Mouse (Mus musculus) MEL (cell line): ENCODE data around the gene Olfr71. TPM values are rescaled to one million over a fixed set of nuclear protein-coding genes. Genes with fewer than 3 reads are reported as not detected.
A peak's percentile ranks its signal among the peaks of the same experiment; 100 is the strongest.

ENCODE experiments used
- DNase-seq: peaks from one replicate; pipeline ENCODE4 v3.0.0; 2011; ENCODE audit warnings: low read depth, low spot score
- H3K27ac ChIP-seq: 2 replicates; pipeline ENCODE4 v1.5.1; 2012; ENCODE audit warnings: low read depth, mild to moderate bottlenecking, control low read depth, low read length, moderate library complexity; ENCODE audit not compliant: control insufficient read depth
- H3K27me3 ChIP-seq, 2 experiments: fragments of 150-350 bp in 1 of 2; sonication (generic) in 1 of 2; 2 replicates each; pipeline ENCODE4 v1.6.1; 2012; ENCODE audit warnings: low read length in 2 of 2, mild to moderate bottlenecking in 2 of 2, improper control_type of control experiment in 1 of 2, moderate library complexity in 1 of 2; ENCODE audit not compliant: insufficient read depth in 2 of 2, control insufficient read depth in 1 of 2
- H3K36me3 ChIP-seq, 2 experiments: 2 replicates each; pipeline ENCODE4 v1.6.1; 2012 to 2014; ENCODE audit warnings: low read length in 2 of 2, improper control_type of control experiment in 1 of 2, inconsistent platforms in 1 of 2, mild to moderate bottlenecking in 1 of 2; ENCODE audit not compliant: insufficient read depth in 2 of 2, control insufficient read depth in 1 of 2
- H3K4me1 ChIP-seq, 2 experiments: fragments of 150-350 bp in 1 of 2; sonication (generic) in 1 of 2; 2 replicates each; pipeline ENCODE4 v1.6.1; 2012; ENCODE audit warnings: low read length in 2 of 2, improper control_type of control experiment in 1 of 2, mild to moderate bottlenecking in 1 of 2; ENCODE audit not compliant: insufficient read depth in 2 of 2, control insufficient read depth in 1 of 2
- H3K4me3 ChIP-seq, 2 experiments: fragments of 150-350 bp in 1 of 2; sonication (generic) in 1 of 2; 2 replicates each; pipeline ENCODE4 v1.5.1; 2012; ENCODE audit warnings: low read depth in 2 of 2, low read length in 2 of 2, mild to moderate bottlenecking in 2 of 2, moderate library complexity in 2 of 2, control low read depth in 1 of 2, improper control_type of control experiment in 1 of 2; ENCODE audit not compliant: control insufficient read depth in 1 of 2, insufficient read depth in 1 of 2
- H3K79me2 ChIP-seq: 2 replicates; pipeline ENCODE4 v1.6.1; 2012; ENCODE audit warnings: mild to moderate bottlenecking, low read length, moderate library complexity; ENCODE audit not compliant: control insufficient read depth, poor library complexity, insufficient read depth
- H3K9ac ChIP-seq: 2 replicates; pipeline ENCODE4 v1.6.1; 2012; ENCODE audit warnings: low read depth, mild to moderate bottlenecking, control low read depth, low read length, moderate library complexity; ENCODE audit not compliant: control insufficient read depth, poor library complexity, severe bottlenecking
- H3K9me3 ChIP-seq: fragments of 150-350 bp; sonication (generic); replicated peaks from 2 replicates; pipeline ENCODE4 v1.6.1; 2012; ENCODE audit warnings: mild to moderate bottlenecking, low read length, improper control_type of control experiment, moderate library complexity; ENCODE audit not compliant: insufficient read depth
- BHLHE40 ChIP-seq: IDR thresholded peaks from 2 replicates; pipeline ENCODE4 v1.6.1; 2012; ENCODE audit warnings: low read depth, mild to moderate bottlenecking, inconsistent platforms, low read length, improper control_type of control experiment, borderline replicate concordance
- E2F4 ChIP-seq: IDR thresholded peaks from 2 replicates; pipeline ENCODE4 v1.6.1; 2011; ENCODE audit warnings: low read depth, low read length, improper control_type of control experiment, borderline replicate concordance
- ELF1 ChIP-seq: IDR thresholded peaks from 2 replicates; pipeline ENCODE4 v1.6.1; 2014; ENCODE audit warnings: low read depth, mild to moderate bottlenecking, inconsistent platforms, low read length, improper control_type of control experiment, moderate library complexity
- EP300 ChIP-seq, 2 experiments: IDR thresholded peaks; 2 replicates each; pipeline ENCODE4 v1.6.1; 2011; ENCODE audit warnings: improper control_type of control experiment in 2 of 2, low read length in 2 of 2, low read depth in 1 of 2, mild to moderate bottlenecking in 1 of 2
- GATA1 ChIP-seq: IDR thresholded peaks from 2 replicates; pipeline ENCODE4 v1.6.1; 2011; ENCODE audit warnings: low read depth, low read length, improper control_type of control experiment
- HCFC1 ChIP-seq: IDR thresholded peaks from 2 replicates; pipeline ENCODE4 v1.6.1; 2012; ENCODE audit warnings: low read depth, mild to moderate bottlenecking, inconsistent platforms, low read length, improper control_type of control experiment, moderate library complexity
- KAT2A ChIP-seq: conservative IDR thresholded peaks from 2 replicates; pipeline ENCODE4 v1.6.1; 2012; ENCODE audit warnings: low read depth, low read length, improper control_type of control experiment, inconsistent platforms
- MAFK ChIP-seq: IDR thresholded peaks from 2 replicates; pipeline ENCODE4 v1.6.1; 2011; ENCODE audit warnings: low read depth, mild to moderate bottlenecking, low read length, improper control_type of control experiment, borderline replicate concordance
- MAZ ChIP-seq: IDR thresholded peaks from 2 replicates; pipeline ENCODE4 v1.6.1; 2012; ENCODE audit warnings: low read depth, mild to moderate bottlenecking, inconsistent platforms, low read length, improper control_type of control experiment
- MEF2A ChIP-seq: IDR thresholded peaks from 2 replicates; pipeline ENCODE4 v1.6.1; 2014; ENCODE audit warnings: low read depth, mild to moderate bottlenecking, inconsistent platforms, low read length, improper control_type of control experiment; ENCODE audit not compliant: poor library complexity, insufficient replicate concordance, severe bottlenecking; ENCODE audit errors: extremely low read depth
- MXI1 ChIP-seq: IDR thresholded peaks from 2 replicates; pipeline ENCODE4 v1.6.1; 2011; ENCODE audit warnings: mild to moderate bottlenecking, low read depth, low read length, improper control_type of control experiment
- NRF1 ChIP-seq: IDR thresholded peaks from 2 replicates; pipeline ENCODE4 v1.6.1; 2014; ENCODE audit warnings: low read depth, mild to moderate bottlenecking, inconsistent platforms, low read length, improper control_type of control experiment, moderate library complexity; ENCODE audit not compliant: poor library complexity, insufficient read depth, severe bottlenecking
- POLR2A ChIP-seq, 2 experiments: IDR thresholded peaks; 2 replicates each; pipeline ENCODE4 v1.6.1; 2011 to 2012; ENCODE audit warnings: low read length in 2 of 2, mild to moderate bottlenecking in 2 of 2, control low read depth in 1 of 2, improper control_type of control experiment in 1 of 2, low read depth in 1 of 2, moderate library complexity in 1 of 2; ENCODE audit not compliant: control insufficient read depth in 1 of 2, insufficient read depth in 1 of 2, poor library complexity in 1 of 2
- RAD21 ChIP-seq: IDR thresholded peaks from 2 replicates; pipeline ENCODE4 v1.6.1; 2011; ENCODE audit warnings: mild to moderate bottlenecking, low read depth, low read length, improper control_type of control experiment
- RCOR1 ChIP-seq: IDR thresholded peaks from 2 replicates; pipeline ENCODE4 v1.6.1; 2012; ENCODE audit warnings: low read depth, mild to moderate bottlenecking, inconsistent platforms, low read length, improper control_type of control experiment
- SIN3A ChIP-seq: IDR thresholded peaks from 2 replicates; pipeline ENCODE4 v1.6.1; 2012; ENCODE audit warnings: low read length, improper control_type of control experiment, inconsistent platforms
- SMC3 ChIP-seq: IDR thresholded peaks from 2 replicates; pipeline ENCODE4 v1.6.1; 2011; ENCODE audit warnings: low read depth, low read length, improper control_type of control experiment
- TAL1 ChIP-seq: IDR thresholded peaks from 2 replicates; pipeline ENCODE4 v1.6.1; 2012; ENCODE audit warnings: mild to moderate bottlenecking, inconsistent platforms, low read length, moderate library complexity, mixed read lengths
- TBP ChIP-seq: IDR thresholded peaks from 2 replicates; pipeline ENCODE4 v1.8.0; 2011; ENCODE audit warnings: low read depth, low read length, improper control_type of control experiment
- UBTF ChIP-seq: IDR thresholded peaks from 2 replicates; pipeline ENCODE4 v1.6.1; 2012; ENCODE audit warnings: low read depth, mild to moderate bottlenecking, inconsistent platforms, low read length, improper control_type of control experiment, moderate library complexity, borderline replicate concordance; ENCODE audit not compliant: insufficient read depth
- USF1 ChIP-seq: IDR thresholded peaks from 2 replicates; pipeline ENCODE4 v1.6.1; 2014; ENCODE audit warnings: low read depth, mild to moderate bottlenecking, inconsistent platforms, low read length, improper control_type of control experiment, moderate library complexity
- polyA plus RNA-seq, 2 experiments: library from polyadenylated mRNA; stranded (reverse) in 1 of 2; unstranded in 1 of 2; fragments of >175 nt in 1 of 2; fragments of >200 nt in 1 of 2; gene quantifications; 2 replicates each; pipeline versions ENCODE4 v1.2.1 to v1.2.4; 2012; ENCODE audit warnings: low replicate concordance in 2 of 2, low read depth in 1 of 2; ENCODE audit not compliant: insufficient read length in 2 of 2, insufficient read depth in 1 of 2, missing spikeins in 1 of 2
- total RNA-seq: library from RNA; depleted of rRNA; stranded (reverse); fragments of 300-350 nt; gene quantifications from 2 replicates; pipeline ENCODE4 v1.2.3, GENCODE M21; 2012

Gene Olfr71
- total and polyA plus RNA-seq, 3 experiments = not detected

DNA sequence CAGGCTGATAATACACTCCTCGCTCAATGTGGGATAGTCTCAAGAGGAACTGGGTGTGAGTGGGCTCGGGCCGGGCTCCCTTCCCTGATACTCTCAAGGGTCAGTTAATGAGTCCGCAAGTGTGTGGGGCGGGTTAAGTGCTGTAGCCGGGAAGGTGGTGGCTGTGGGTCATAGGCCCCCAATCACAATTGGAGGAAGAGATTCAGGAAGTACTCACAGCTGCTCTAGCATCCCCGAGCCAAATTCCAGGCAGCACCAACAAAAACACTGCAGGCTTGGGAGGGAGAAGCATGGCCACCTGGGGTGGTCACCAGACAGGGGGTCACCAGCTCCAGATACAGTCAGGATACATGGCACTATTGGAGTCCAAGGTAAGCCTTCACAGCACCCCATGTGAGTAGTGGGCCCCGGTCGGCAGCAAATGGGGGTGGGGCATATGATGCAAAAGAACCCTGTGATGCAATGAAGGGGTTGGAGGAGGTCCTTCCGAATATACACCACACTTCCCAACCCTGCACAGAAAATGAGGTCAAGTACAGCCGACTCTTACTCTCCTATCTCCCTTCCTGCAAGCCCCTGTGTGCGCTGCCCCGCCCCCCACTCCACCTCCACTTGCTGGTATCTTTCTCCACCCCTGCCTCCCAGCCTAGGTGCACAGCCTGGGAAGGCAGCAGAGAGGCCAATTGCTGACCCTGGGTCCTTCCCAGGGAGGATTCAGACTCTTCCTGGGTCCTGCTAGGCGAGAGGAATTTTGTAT, 19.9 kb upstream of the Olfr71 start, which contains the start of gene Spaar:
Spaar (plus strand) TSS at position 241 of the 757 bp plus-strand sequence.
- H3K9ac ChIP-seq = no peak within 1 kb of the TSS
- 0 out of 4 replicates have a peak, but pooled peaks cover 0 to 2% of the 10 kb centered on the region in 2 experiments for H3K27me3 ChIP-seq
- no peaks in the 10 kb centered on the region for H3K36me3 ChIP-seq
- TF ChIP-seq E2F4 (no peak), ELF1 (no peak), TAL1 (0 out of 2 replicates have a peak, but pooled peaks have one; percentile 11), TBP (no peak)
- TF ChIP-seq, all 39 proteins: peak for 1
- no peaks in the 10 kb centered on the region for H3K9me3 ChIP-seq
- H3K4me1 ChIP-seq = peaks cover 0 to 19% of the 10 kb centered on the region in 2 experiments; a peak in 2 of 4 replicates
- no peaks in the 10 kb centered on the region for H3K79me2 ChIP-seq
- H3K27ac ChIP-seq = no peak within 1 kb of the TSS
- no peak within 1 kb of the TSS for H3K4me3 ChIP-seq
- DNase-seq = peak; percentile 56

DNA sequence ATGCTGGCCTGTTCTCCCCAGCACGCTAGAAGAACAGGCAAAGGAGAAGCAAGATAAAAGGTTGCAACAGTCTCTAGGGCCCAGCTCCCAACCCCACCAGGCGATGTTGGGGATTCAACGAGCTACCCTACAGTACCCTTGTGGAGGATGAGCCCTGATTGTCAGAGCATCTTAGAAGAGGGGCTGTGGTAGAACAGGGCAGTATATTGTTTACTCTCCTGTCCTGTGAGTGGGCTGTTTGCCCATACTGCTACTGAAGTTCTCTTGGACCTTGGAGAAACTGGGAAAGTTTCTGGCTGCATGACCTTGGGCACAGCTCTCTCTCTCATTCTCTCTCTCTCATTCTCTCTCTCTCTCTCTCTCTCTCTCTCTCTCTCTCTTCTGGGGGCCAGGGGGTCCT, 19.1 kb upstream of the Olfr71 start:
- H3K79me2 ChIP-seq = no peaks in the 10 kb centered on the region
- H3K27ac ChIP-seq = no peak overlapping the region
- DNase-seq = no peak
- H3K27me3 ChIP-seq = 0 out of 4 replicates have a peak, but pooled peaks cover 0 to 2% of the 10 kb centered on the region in 2 experiments
- TF ChIP-seq SMC3 = no peak
- TF ChIP-seq HCFC1 = no peak
- no peak for TF ChIP-seq BHLHE40
- no peak for TF ChIP-seq SIN3A
- no peak for TF ChIP-seq POLR2A (IDR thresholded peaks at IDR 0.05; ENCODE audit: control insufficient read depth in 1 of 2, insufficient read depth in 1 of 2, low read depth in 1 of 2, low read length in 2 of 2, poor library complexity in 1 of 2)
- no peak for TF ChIP-seq MAZ
- no peak for TF ChIP-seq RCOR1
- TF ChIP-seq RAD21 = no peak
- no peak for TF ChIP-seq GATA1
- no peak for TF ChIP-seq MAFK
- no peak for TF ChIP-seq MXI1
- TF ChIP-seq ELF1 = no peak
- TF ChIP-seq NRF1 = no peak
- TF ChIP-seq UBTF = no peak
- TF ChIP-seq USF1 = no peak
- no peak for TF ChIP-seq EP300 (IDR thresholded peaks at IDR 0.05; ENCODE audit: low read depth in 1 of 2, low read length in 2 of 2)
- no peak for TF ChIP-seq KAT2A
- no peak for TF ChIP-seq MEF2A
- no peak overlapping the region for H3K4me3 ChIP-seq
- no peak overlapping the region for H3K9ac ChIP-seq
- peaks cover 0 to 19% of the 10 kb centered on the region in 2 experiments; a peak in 2 of 4 replicates for H3K4me1 ChIP-seq
- H3K9me3 ChIP-seq = no peaks in the 10 kb centered on the region
- H3K36me3 ChIP-seq = no peaks in the 10 kb centered on the region
